Mouse (Mus musculus) small intestine, adult 2 months (tissue): ENCODE results near the gene Ranbp3. TPM values are rescaled to one million over a fixed set of nuclear protein-coding genes. Genes with fewer than 3 reads are reported as not detected.

ENCODE experiments used
- H3K27ac ChIP-seq: fragments of 200-500 bp; 2 replicates; pipeline ENCODE4 v1.5.1; 2012; ENCODE audit warnings: low read depth, low read length, control low read depth, inconsistent platforms; ENCODE audit not compliant: insufficient read depth
- H3K27me3 ChIP-seq: fragments of 200-500 bp; 2 replicates; pipeline ENCODE4 v1.6.1; 2012; ENCODE audit warnings: mild to moderate bottlenecking, moderate library complexity, low read length, inconsistent platforms; ENCODE audit not compliant: control insufficient read depth, insufficient read depth
- H3K36me3 ChIP-seq: fragments of 200-500 bp; 2 replicates; pipeline ENCODE4 v1.6.1; 2012; ENCODE audit warnings: mild to moderate bottlenecking, low read length, control low read depth, inconsistent platforms; ENCODE audit not compliant: control insufficient read depth, insufficient read depth
- H3K4me1 ChIP-seq: fragments of 200-500 bp; 2 replicates; pipeline ENCODE4 v1.6.1; 2012; ENCODE audit warnings: low read length, inconsistent platforms, mixed read lengths; ENCODE audit not compliant: control insufficient read depth, insufficient read depth, insufficient read length
- H3K4me3 ChIP-seq: fragments of 200-500 bp; 2 replicates; pipeline ENCODE4 v1.5.1; 2012; ENCODE audit warnings: low read depth, mild to moderate bottlenecking, control low read depth, inconsistent platforms, low read length, moderate library complexity
- CTCF ChIP-seq: fragments of 200-500 bp; IDR thresholded peaks from 2 replicates; pipeline ENCODE4 v1.5.1; 2012; ENCODE audit warnings: low read depth, mild to moderate bottlenecking, control low read depth, inconsistent platforms, low read length, moderate library complexity, mixed read lengths; ENCODE audit not compliant: insufficient replicate concordance, insufficient read length; ENCODE audit errors: extremely low read depth
- POLR2A ChIP-seq: fragments of 200-500 bp; IDR thresholded peaks from 2 replicates; pipeline ENCODE4 v1.6.1; 2012; ENCODE audit warnings: low read depth, mild to moderate bottlenecking, control low read depth, inconsistent platforms, low read length, moderate library complexity
- WGBS: fragments of 180-500 bp; shearing (Covaris S2); methylation state at CpG from one replicate; pipeline ENCODE4 v1.1.7; 2018; 5-methylcytosine and 5-hydroxymethylcytosine counted together
- polyA plus RNA-seq: library from polyadenylated mRNA; depleted of rRNA; stranded (reverse); fragments of >200 nt; gene quantifications from 2 replicates; pipeline ENCODE4 v1.2.3, GENCODE M21; 2012

Ranbp3 gene
- polyA plus RNA-seq, 1 experiment = 65.1 TPM

- H3K36me3 ChIP-seq = peaks cover 44% of the 10 kb centered on the region
- WGBS = 48% methylated on average over 1 of the region's 1 CpGs
- no peak overlapping the region for H3K27ac ChIP-seq
- no peak for TF ChIP-seq CTCF
- no peak for TF ChIP-seq POLR2A
- no peak overlapping the region for H3K4me3 ChIP-seq
- H3K27me3 ChIP-seq = no peaks in the 10 kb centered on the region
- H3K4me1 ChIP-seq = no peaks in the 10 kb centered on the region
These were observed 20.3 kb downstream of the Ranbp3 start for GRCm38 (mm10) chr17:56693395-56693794.

- Histone ChIP-seq H3K36me3 (peaks cover 46% of the 10 kb centered on the region), H3K4me3 (no peak overlapping the region), H3K4me1 (no peaks in the 10 kb centered on the region), H3K27ac (no peak overlapping the region), H3K27me3 (no peaks in the 10 kb centered on the region)
- TF ChIP-seq CTCF (no peak), POLR2A (no peak)
- WGBS = 28% methylated on average over 6 of the region's 6 CpGs
These were observed 20.8 kb downstream of the Ranbp3 start for GRCm38 (mm10) chr17:56693851-56694310.

GRCm38 (mm10) chr17:56700451-56700850 lies 27.4 kb downstream of the Ranbp3 start:
- H3K27ac ChIP-seq = no peak overlapping the region
- H3K36me3 ChIP-seq = peaks cover 82% of the 10 kb centered on the region
- no peaks in the 10 kb centered on the region for H3K27me3 ChIP-seq
- 84% methylated on average over 2 of the region's 2 CpGs for WGBS
- no peak overlapping the region for H3K4me3 ChIP-seq
- no peak for TF ChIP-seq POLR2A
- TF ChIP-seq CTCF = no peak
- no peaks in the 10 kb centered on the region for H3K4me1 ChIP-seq

- no peak overlapping the region for H3K4me3 ChIP-seq
- no peaks in the 10 kb centered on the region for H3K27me3 ChIP-seq
- 85% methylated on average over 4 of the region's 4 CpGs for WGBS
- H3K27ac ChIP-seq = no peak overlapping the region
- H3K36me3 ChIP-seq = peaks cover 87% of the 10 kb centered on the region
- no peaks in the 10 kb centered on the region for H3K4me1 ChIP-seq
- TF ChIP-seq POLR2A (no peak), CTCF (no peak)
These were observed 29.9 kb downstream of the Ranbp3 start for GRCm38 (mm10) chr17:56703038-56703437.

GRCm38 (mm10) chr17:56706515-56706914 lies 33.4 kb downstream of the Ranbp3 start:
- Histone ChIP-seq H3K4me3 (no peak overlapping the region), H3K27ac (no peak overlapping the region), H3K4me1 (no peaks in the 10 kb centered on the region), H3K36me3 (peaks cover 89% of the 10 kb centered on the region), H3K27me3 (no peaks in the 10 kb centered on the region)
- WGBS = 84% methylated on average over 1 of the region's 1 CpGs
- no peak for TF ChIP-seq POLR2A
- no peak for TF ChIP-seq CTCF

GRCm38 (mm10) chr17:56708692-56709091 lies 35.6 kb downstream of the Ranbp3 start:
- H3K36me3 ChIP-seq = peaks cover 76% of the 10 kb centered on the region
- no peak overlapping the region for H3K27ac ChIP-seq
- 77% methylated on average over 4 of the region's 4 CpGs for WGBS

GRCm38 (mm10) chr17:56709708-56710107 lies 36.6 kb downstream of the Ranbp3 start:
- Histone ChIP-seq H3K36me3 (peaks cover 68% of the 10 kb centered on the region), H3K4me3 (no peak overlapping the region), H3K4me1 (no peaks in the 10 kb centered on the region), H3K27ac (no peak overlapping the region), H3K27me3 (no peaks in the 10 kb centered on the region)
- TF ChIP-seq POLR2A (no peak), CTCF (no peak)
- WGBS = 84% methylated on average over 3 of the region's 3 CpGs

More at GRCm38 (mm10) chr17:56708692-56709091, 35.6 kb downstream of the Ranbp3 start:
- Histone ChIP-seq H3K27me3 (no peaks in the 10 kb centered on the region), H3K4me1 (no peaks in the 10 kb centered on the region), H3K4me3 (no peak overlapping the region)
- TF ChIP-seq CTCF = no peak
- no peak for TF ChIP-seq POLR2A

- H3K4me3 ChIP-seq = no peak overlapping the region
- peaks cover 4% of the 10 kb centered on the region for H3K4me1 ChIP-seq
- WGBS = 86% methylated on average over 11 of the region's 11 CpGs
- peaks cover 14% of the 10 kb centered on the region for H3K36me3 ChIP-seq
- TF ChIP-seq CTCF (no peak), POLR2A (no peak)
- no peaks in the 10 kb centered on the region for H3K27me3 ChIP-seq
- no peak overlapping the region for H3K27ac ChIP-seq
These were observed 42.3 kb downstream of the Ranbp3 start for GRCm38 (mm10) chr17:56715360-56715759.
